Mouse (Mus musculus): ENCODE results near the gene Osbpl3.

DNA sequence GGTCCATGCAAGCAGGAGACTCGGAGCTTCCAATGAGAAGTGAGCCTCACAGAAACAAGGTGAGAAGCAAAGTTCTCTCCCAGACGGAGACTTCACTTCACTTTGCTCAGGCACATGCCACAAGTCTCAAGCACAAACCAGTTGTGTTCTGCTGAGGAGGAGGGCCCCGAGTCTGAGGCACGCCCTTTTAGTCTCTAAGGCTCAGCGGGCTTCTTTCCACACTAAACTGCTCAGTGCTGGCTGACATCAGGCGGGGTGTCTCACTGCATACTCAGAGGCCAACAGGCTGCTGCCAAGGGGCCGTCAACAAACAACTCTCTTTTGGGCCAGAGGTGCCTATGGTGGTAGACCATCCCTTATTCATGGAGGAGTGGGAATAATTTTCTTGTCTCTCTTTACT is 127.1 kb downstream of the Osbpl3 start:
- TF ChIP-seq POLR2A (IDR thresholded peaks at IDR 0.05; ENCODE audit: borderline replicate concordance, extremely low read depth, low read depth, low read length) (no peak), CTCF (IDR thresholded peaks at IDR 0.05; ENCODE audit: insufficient read depth, low read length) (no peak)

Data from lung, adult 2 months (tissue).